Mouse (Mus musculus): ENCODE data around the gene Pkd1l2. TPM values are rescaled to one million over a fixed set of nuclear protein-coding genes. Genes with fewer than 3 reads are reported as not detected.

The Pkd1l2 gene
- polyA plus RNA-seq, 1 experiment, result not detected

DNA sequence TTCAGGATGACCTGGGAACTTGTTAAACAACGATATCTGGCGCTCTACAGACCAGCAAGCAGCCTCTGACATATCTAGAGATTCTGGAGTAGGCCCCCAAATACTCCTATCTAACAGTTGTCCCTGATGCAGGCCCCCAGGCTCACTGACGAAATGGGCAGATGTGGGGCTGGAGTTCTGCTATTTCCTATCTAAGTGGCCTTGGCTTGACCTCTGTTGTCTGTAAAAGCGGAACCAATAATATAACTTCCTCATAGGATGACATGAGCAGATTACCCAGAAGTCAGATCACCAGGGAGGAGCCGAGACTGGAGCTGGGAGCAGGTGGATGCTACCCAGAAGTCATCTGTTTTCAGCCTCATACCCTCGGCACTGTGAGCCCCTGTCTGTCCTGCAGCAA, 27.2 kb downstream of the Pkd1l2 start:
- TF ChIP-seq MAX (IDR thresholded peaks at IDR 0.05), result no peak
- no peak for TF ChIP-seq FOSL1 (IDR thresholded peaks at IDR 0.05; ENCODE audit: insufficient read depth, low read length, poor library complexity, severe bottlenecking)
- no peak for TF ChIP-seq MYOG (IDR thresholded peaks at IDR 0.05; ENCODE audit: control insufficient read depth, extremely low read depth, insufficient read length)
- no peak for TF ChIP-seq USF1 (IDR thresholded peaks at IDR 0.05; ENCODE audit: low read depth)
- Histone ChIP-seq H3K79me3 (ENCODE audit: low read depth) (no peaks in the 10 kb centered on the region), H3K27me3 (ENCODE audit: control insufficient read depth, insufficient read depth, insufficient read length) (peaks cover 5% of the 10 kb centered on the region), H3ac (ENCODE audit: control insufficient read depth, insufficient read length, low read depth) (no peak overlapping the region), H3K79me2 (ENCODE audit: control insufficient read depth, insufficient read depth) (no peaks in the 10 kb centered on the region), H3K36me3 (ENCODE audit: control insufficient read depth, insufficient read depth) (no peaks in the 10 kb centered on the region), H3K4me3 (ENCODE audit: insufficient read depth, poor library complexity, severe bottlenecking) (no peak overlapping the region)

DNA sequence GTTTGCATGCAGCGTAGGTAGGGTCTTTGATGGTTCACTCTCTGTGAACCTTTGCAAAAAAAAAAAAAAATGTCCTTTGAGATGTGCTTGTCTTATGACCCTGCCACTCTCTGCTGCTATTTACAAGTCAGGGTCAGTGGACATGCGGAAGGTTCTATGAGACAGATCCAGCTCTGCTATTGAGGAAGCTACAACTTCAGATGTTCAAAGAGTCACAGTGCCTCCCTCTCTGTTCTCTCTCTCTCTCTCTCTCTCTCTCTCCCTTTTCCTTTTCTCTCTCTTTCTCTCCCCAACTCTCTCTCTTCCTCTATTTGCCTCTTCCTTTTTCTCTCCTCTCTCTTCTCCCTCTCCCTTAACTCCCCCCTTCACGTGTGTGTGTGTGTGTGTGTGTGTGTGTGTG, 28.1 kb downstream of the Pkd1l2 start:
- H3K36me3 ChIP-seq (ENCODE audit: control insufficient read depth, insufficient read depth), result no peaks in the 10 kb centered on the region
- H3K79me2 ChIP-seq (ENCODE audit: control insufficient read depth, insufficient read depth), result no peaks in the 10 kb centered on the region
- H3ac ChIP-seq (ENCODE audit: control insufficient read depth, insufficient read length, low read depth), result no peak overlapping the region
- TF ChIP-seq MYOD1 (IDR thresholded peaks at IDR 0.05; ENCODE audit: control insufficient read depth, insufficient read length, low read depth), result no peak
- no peak for TF ChIP-seq MAX (IDR thresholded peaks at IDR 0.05)
- no peaks in the 10 kb centered on the region for H3K79me3 ChIP-seq (ENCODE audit: low read depth)
- no peak overlapping the region for H3K4me3 ChIP-seq (ENCODE audit: insufficient read depth, poor library complexity, severe bottlenecking)
- peaks cover 5% of the 10 kb centered on the region for H3K27me3 ChIP-seq (ENCODE audit: control insufficient read depth, insufficient read depth, insufficient read length)

DNA sequence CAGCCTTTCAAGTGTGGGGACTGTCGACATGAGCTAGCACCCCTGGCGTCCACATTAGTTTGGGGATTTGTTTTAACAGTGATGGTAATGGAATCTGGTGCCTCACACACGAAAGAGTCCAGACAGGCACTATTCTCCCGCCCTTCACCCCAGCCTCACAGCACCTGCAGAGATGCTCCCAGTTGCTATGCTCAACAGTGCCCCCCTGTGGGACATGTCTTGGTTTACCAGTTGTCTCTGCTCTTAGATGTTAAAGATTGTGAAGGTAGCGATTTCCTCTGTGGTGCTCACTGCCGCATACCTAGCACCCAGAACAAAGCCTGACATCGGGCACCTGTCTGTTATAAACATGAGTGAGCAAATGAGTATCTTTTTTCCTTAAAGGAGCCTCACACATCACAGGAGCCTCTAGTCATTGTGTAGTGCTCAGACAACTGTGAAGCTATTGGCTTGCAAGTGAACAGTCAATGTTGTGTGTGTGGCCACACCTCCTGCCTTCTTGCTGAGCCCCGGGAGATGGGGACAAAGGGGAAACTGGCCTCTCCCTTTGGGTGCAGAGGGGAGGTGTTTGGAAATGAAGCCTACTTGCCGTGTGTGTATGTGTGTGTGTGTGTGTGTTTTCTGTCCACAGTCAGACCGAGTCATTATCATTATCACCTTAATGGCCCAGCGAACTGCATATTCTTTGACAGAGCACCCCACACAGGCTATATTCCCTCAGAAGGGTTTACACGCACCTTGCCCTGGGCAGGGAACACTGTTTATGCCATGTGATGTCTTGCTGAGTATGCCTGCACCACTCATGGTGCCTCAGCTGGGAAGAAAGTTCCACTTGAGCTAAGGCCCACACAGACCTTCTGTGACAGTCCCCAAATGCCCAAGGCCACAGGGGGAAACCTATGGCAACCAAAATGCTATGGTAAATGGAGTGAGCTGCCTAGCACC, 28.8 kb downstream of the Pkd1l2 start:
- Histone ChIP-seq H3K27me3 (ENCODE audit: control insufficient read depth, insufficient read depth, insufficient read length) (peaks cover 5% of the 10 kb centered on the region), H3K36me3 (ENCODE audit: control insufficient read depth, insufficient read depth) (no peaks in the 10 kb centered on the region), H3K4me3 (ENCODE audit: insufficient read depth, poor library complexity, severe bottlenecking) (no peak overlapping the region), H3ac (ENCODE audit: control insufficient read depth, insufficient read length, low read depth) (no peak overlapping the region), H3K79me2 (ENCODE audit: control insufficient read depth, insufficient read depth) (no peaks in the 10 kb centered on the region), H3K79me3 (ENCODE audit: low read depth) (no peaks in the 10 kb centered on the region)
- TF ChIP-seq MYOG (IDR thresholded peaks at IDR 0.05; ENCODE audit: control insufficient read depth, extremely low read depth, insufficient read length) (no peak), MAX (IDR thresholded peaks at IDR 0.05) (no peak), CEBPB (IDR thresholded peaks at IDR 0.05; ENCODE audit: low read depth) (no peak), USF1 (IDR thresholded peaks at IDR 0.05; ENCODE audit: low read depth) (no peak), FOSL1 (IDR thresholded peaks at IDR 0.05; ENCODE audit: insufficient read depth, low read length, poor library complexity, severe bottlenecking) (no peak), MYOD1 (IDR thresholded peaks at IDR 0.05; ENCODE audit: control insufficient read depth, insufficient read length, low read depth) (no peak), CTCF (IDR thresholded peaks at IDR 0.05; ENCODE audit: control insufficient read depth, insufficient read depth, insufficient read length) (no peak)

DNA sequence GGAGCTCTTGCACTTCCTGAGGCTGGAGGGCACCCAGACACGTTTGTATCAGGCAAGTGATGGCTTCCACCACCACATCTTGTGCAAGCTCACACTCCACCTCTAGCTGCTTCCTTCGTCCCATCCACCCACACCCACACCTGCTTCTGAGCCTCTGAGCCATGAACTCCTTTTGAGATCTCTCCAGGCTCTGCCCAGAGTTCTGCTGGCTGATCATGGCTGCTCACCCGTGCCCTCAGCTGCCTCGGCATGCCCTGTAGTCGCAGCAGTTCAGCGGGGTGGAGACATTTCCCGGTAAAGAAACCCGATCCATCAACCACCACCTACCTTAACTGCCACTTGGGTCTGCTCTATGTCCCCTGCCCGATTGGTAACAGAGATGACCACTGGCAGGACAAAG, 30.9 kb downstream of the Pkd1l2 start:
- Histone ChIP-seq H3ac (ENCODE audit: control insufficient read depth, insufficient read length, low read depth) (no peak overlapping the region), H3K36me3 (ENCODE audit: control insufficient read depth, insufficient read depth) (no peaks in the 10 kb centered on the region), H3K79me3 (ENCODE audit: low read depth) (no peaks in the 10 kb centered on the region), H3K4me3 (ENCODE audit: insufficient read depth, poor library complexity, severe bottlenecking) (no peak overlapping the region), H3K79me2 (ENCODE audit: control insufficient read depth, insufficient read depth) (no peaks in the 10 kb centered on the region), H3K27me3 (ENCODE audit: control insufficient read depth, insufficient read depth, insufficient read length) (peaks cover 7% of the 10 kb centered on the region)
- TF ChIP-seq USF1 (IDR thresholded peaks at IDR 0.05; ENCODE audit: low read depth) (no peak), FOSL1 (IDR thresholded peaks at IDR 0.05; ENCODE audit: insufficient read depth, low read length, poor library complexity, severe bottlenecking) (no peak), MAX (IDR thresholded peaks at IDR 0.05) (no peak), MYOD1 (IDR thresholded peaks at IDR 0.05; ENCODE audit: control insufficient read depth, insufficient read length, low read depth) (no peak), MYOG (IDR thresholded peaks at IDR 0.05; ENCODE audit: control insufficient read depth, extremely low read depth, insufficient read length) (no peak), CTCF (IDR thresholded peaks at IDR 0.05; ENCODE audit: control insufficient read depth, insufficient read depth, insufficient read length) (no peak), CEBPB (IDR thresholded peaks at IDR 0.05; ENCODE audit: low read depth) (no peak)

DNA sequence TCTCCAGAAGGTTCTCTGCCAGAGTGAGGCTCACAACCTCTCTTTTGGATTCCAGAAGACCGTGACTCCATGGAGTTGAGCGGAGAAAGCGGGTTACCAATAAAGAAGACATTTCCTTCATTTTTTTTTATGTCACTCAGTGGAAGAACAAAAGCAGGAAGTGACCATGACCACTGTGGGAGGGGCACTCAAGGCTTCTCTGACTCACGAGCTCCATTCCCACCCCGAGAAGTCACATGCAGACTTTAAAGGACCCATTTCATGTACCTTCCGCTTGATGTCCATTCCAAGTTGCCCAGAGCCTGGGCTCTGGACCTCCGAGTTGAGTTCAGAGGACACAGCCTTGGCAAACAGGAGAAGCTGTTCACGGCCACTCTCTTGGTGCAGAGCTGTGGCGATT, 31.5 kb downstream of the Pkd1l2 start:
- Histone ChIP-seq H3K27me3 (ENCODE audit: control insufficient read depth, insufficient read depth, insufficient read length) (peaks cover 13% of the 10 kb centered on the region), H3K36me3 (ENCODE audit: control insufficient read depth, insufficient read depth) (no peaks in the 10 kb centered on the region), H3ac (ENCODE audit: control insufficient read depth, insufficient read length, low read depth) (no peak overlapping the region), H3K79me3 (ENCODE audit: low read depth) (no peaks in the 10 kb centered on the region), H3K79me2 (ENCODE audit: control insufficient read depth, insufficient read depth) (no peaks in the 10 kb centered on the region), H3K4me3 (ENCODE audit: insufficient read depth, poor library complexity, severe bottlenecking) (no peak overlapping the region)
- no peak for TF ChIP-seq CEBPB (IDR thresholded peaks at IDR 0.05; ENCODE audit: low read depth)
- no peak for TF ChIP-seq MAX (IDR thresholded peaks at IDR 0.05)
- no peak for TF ChIP-seq FOSL1 (IDR thresholded peaks at IDR 0.05; ENCODE audit: insufficient read depth, low read length, poor library complexity, severe bottlenecking)
- TF ChIP-seq MYOG (IDR thresholded peaks at IDR 0.05; ENCODE audit: control insufficient read depth, extremely low read depth, insufficient read length), result no peak
- TF ChIP-seq USF1 (IDR thresholded peaks at IDR 0.05; ENCODE audit: low read depth), result no peak
- TF ChIP-seq CTCF (IDR thresholded peaks at IDR 0.05; ENCODE audit: control insufficient read depth, insufficient read depth, insufficient read length), result no peak
- no peak for TF ChIP-seq MYOD1 (IDR thresholded peaks at IDR 0.05; ENCODE audit: control insufficient read depth, insufficient read length, low read depth)

DNA sequence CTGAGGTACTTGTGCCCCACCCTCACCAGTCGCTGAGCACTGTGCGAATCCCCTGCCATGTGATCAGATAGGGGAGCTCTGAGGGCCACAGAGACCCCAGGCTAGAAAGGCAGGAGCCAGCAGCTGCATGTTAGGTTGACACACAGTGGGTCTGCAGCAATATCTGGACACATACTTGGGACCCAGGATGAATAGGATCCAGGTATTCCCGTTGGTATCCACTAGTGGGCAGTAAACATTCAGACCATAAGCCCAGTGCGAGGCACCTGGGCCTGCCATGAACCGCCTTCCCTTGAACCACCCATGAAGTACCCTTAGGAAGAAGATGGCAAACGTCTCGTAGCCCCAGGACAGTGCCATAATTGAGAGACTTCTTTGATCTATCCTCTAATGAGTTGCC, 32.8 kb downstream of the Pkd1l2 start:
- H3K36me3 ChIP-seq (ENCODE audit: control insufficient read depth, insufficient read depth), result no peaks in the 10 kb centered on the region
- no peaks in the 10 kb centered on the region for H3K79me3 ChIP-seq (ENCODE audit: low read depth)
- no peak overlapping the region for H3ac ChIP-seq (ENCODE audit: control insufficient read depth, insufficient read length, low read depth)
- H3K4me3 ChIP-seq (ENCODE audit: insufficient read depth, poor library complexity, severe bottlenecking), result no peak overlapping the region
- TF ChIP-seq CTCF (IDR thresholded peaks at IDR 0.05; ENCODE audit: control insufficient read depth, insufficient read depth, insufficient read length), result no peak
- TF ChIP-seq FOSL1 (IDR thresholded peaks at IDR 0.05; ENCODE audit: insufficient read depth, low read length, poor library complexity, severe bottlenecking), result no peak
- no peak for TF ChIP-seq MYOD1 (IDR thresholded peaks at IDR 0.05; ENCODE audit: control insufficient read depth, insufficient read length, low read depth)
- no peak for TF ChIP-seq MAX (IDR thresholded peaks at IDR 0.05)
- no peak for TF ChIP-seq CEBPB (IDR thresholded peaks at IDR 0.05; ENCODE audit: low read depth)
- no peak for TF ChIP-seq MYOG (IDR thresholded peaks at IDR 0.05; ENCODE audit: control insufficient read depth, extremely low read depth, insufficient read length)
- TF ChIP-seq USF1 (IDR thresholded peaks at IDR 0.05; ENCODE audit: low read depth), result no peak
- H3K79me2 ChIP-seq (ENCODE audit: control insufficient read depth, insufficient read depth), result no peaks in the 10 kb centered on the region
- H3K27me3 ChIP-seq (ENCODE audit: control insufficient read depth, insufficient read depth, insufficient read length), result peaks cover 13% of the 10 kb centered on the region
